Mouse (Mus musculus) heart, adult 9 months (tissue): ENCODE measurements around the gene Prkd3.

Source experiments
- DNase-seq, 2 experiments: peaks; one replicate each; pipeline ENCODE4 v3.0.0; 2022; ENCODE audit warnings: low spot score in 2 of 2

Gene Prkd3

GRCm38 (mm10) chr17:78999745-79000270 lies 20.8 kb downstream of the Prkd3 start:
- no peak for DNase-seq

- DNase-seq = no peak
Observed at GRCm38 (mm10) chr17:78999189-78999588, 21.4 kb downstream of the Prkd3 start.

- no peak for DNase-seq
Observed at GRCm38 (mm10) chr17:78998130-78998529, 22.5 kb downstream of the Prkd3 start.

- no peak for DNase-seq
Observed at GRCm38 (mm10) chr17:78994931-78995820, 25.4 kb downstream of the Prkd3 start.

- DNase-seq = no peak
Observed at GRCm38 (mm10) chr17:78994382-78994781, 26.2 kb downstream of the Prkd3 start.

- no peak for DNase-seq
Observed at GRCm38 (mm10) chr17:78993670-78994069, 26.9 kb downstream of the Prkd3 start.

GRCm38 (mm10) chr17:78992303-78993027 lies 28.2 kb downstream of the Prkd3 start:
- DNase-seq = no peak

- DNase-seq = no peak
Observed at GRCm38 (mm10) chr17:78991549-78991948, 29.1 kb downstream of the Prkd3 start.

- no peak for DNase-seq
Observed at GRCm38 (mm10) chr17:78989015-78989414, 31.6 kb downstream of the Prkd3 start.

- no peak for DNase-seq
Observed at GRCm38 (mm10) chr17:78983736-78984135, 36.9 kb downstream of the Prkd3 start.

- DNase-seq = no peak
Observed at GRCm38 (mm10) chr17:78983166-78983565, 37.5 kb downstream of the Prkd3 start.

GRCm38 (mm10) chr17:78968500-78968899 lies 52.1 kb downstream of the Prkd3 start:
- DNase-seq = no peak

GRCm38 (mm10) chr17:78966092-78966883 lies 54.3 kb downstream of the Prkd3 start:
- DNase-seq = no peak

GRCm38 (mm10) chr17:78964387-78964786 lies 56.2 kb downstream of the Prkd3 start:
- DNase-seq = no peak

- DNase-seq = no peak
Observed at GRCm38 (mm10) chr17:78959473-78959872, 61.1 kb downstream of the Prkd3 start.

- DNase-seq = no peak
Observed at GRCm38 (mm10) chr17:78953240-78953639, 67.4 kb downstream of the Prkd3 start.

GRCm38 (mm10) chr17:78952070-78952469 lies 68.5 kb downstream of the Prkd3 start:
- DNase-seq = no peak

GRCm38 (mm10) chr17:78951225-78951624 lies 69.4 kb downstream of the Prkd3 start:
- no peak for DNase-seq

GRCm38 (mm10) chr17:78942579-78942978 lies 78.0 kb downstream of the Prkd3 start:
- DNase-seq = no peak

GRCm38 (mm10) chr17:78938927-78939326 lies 81.7 kb downstream of the Prkd3 start:
- no peak for DNase-seq

- DNase-seq = no peak
Observed at GRCm38 (mm10) chr17:78937229-78937853, 83.3 kb downstream of the Prkd3 start.
